Mouse (Mus musculus) heart, adult 2 months (tissue): ENCODE measurements around the gene Lcmt1.

ENCODE experiments used
- CTCF ChIP-seq: fragments of 200-600 bp; IDR thresholded peaks from 2 replicates; pipeline ENCODE4 v1.8.1; 2022; ENCODE audit warnings: antibody characterized with exemption, mild to moderate bottlenecking, moderate library complexity
- EP300 ChIP-seq: fragments of 200-500 bp; IDR thresholded peaks from 2 replicates; pipeline ENCODE4 v1.6.1; 2011; ENCODE audit warnings: low read depth, low read length, control low read depth; ENCODE audit not compliant: insufficient read depth

DNA sequence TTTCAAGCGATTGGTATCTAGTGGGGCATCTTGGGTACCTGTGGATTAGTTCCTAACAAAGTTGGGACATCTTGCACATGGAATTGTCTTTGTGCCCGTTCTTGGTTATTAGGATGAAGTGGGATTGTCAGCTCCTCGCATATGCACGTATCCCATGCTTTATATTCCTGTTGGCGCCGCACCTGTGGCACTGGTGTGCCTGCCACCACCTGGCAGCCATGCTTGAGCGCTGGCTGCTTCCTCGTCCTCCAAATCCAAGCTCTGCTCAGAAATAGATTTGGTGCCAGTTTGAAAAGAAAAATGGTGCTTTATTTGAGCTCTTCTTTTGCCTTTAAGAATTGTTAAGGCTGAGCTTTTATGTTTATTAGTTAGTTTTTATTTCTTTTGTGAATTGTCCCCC lies 28.3 kb downstream of the Lcmt1 start:
- TF ChIP-seq CTCF (no peak), EP300 (no peak)
